Mouse (Mus musculus) urinary bladder, postnatal 10 days (tissue): Measurements from ENCODE around the gene Nalcn.

Experiments used
- DNase-seq: peaks from one replicate; pipeline ENCODE4 v3.0.0; 2022; ENCODE audit warnings: low spot score

The Nalcn gene

DNA sequence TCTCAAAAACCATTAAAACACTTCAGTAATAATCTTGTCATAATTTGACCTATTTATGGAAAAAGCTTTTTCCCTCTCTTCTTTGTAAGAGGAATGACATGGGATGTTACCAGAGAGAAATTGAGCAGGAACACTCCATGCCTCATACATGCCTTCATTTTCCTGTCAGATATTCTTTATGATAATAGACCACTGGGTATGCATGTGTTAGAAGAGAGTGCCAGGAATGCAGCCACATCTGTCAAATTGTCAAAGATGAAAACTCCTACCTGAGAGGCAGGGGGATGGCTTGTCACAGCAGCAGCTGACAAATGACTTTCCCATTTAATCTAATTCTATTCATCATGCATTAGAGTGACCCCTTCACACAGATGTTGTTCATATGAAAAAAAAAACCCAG lies 131.4 kb downstream of the Nalcn start:
- no peak for DNase-seq

DNA sequence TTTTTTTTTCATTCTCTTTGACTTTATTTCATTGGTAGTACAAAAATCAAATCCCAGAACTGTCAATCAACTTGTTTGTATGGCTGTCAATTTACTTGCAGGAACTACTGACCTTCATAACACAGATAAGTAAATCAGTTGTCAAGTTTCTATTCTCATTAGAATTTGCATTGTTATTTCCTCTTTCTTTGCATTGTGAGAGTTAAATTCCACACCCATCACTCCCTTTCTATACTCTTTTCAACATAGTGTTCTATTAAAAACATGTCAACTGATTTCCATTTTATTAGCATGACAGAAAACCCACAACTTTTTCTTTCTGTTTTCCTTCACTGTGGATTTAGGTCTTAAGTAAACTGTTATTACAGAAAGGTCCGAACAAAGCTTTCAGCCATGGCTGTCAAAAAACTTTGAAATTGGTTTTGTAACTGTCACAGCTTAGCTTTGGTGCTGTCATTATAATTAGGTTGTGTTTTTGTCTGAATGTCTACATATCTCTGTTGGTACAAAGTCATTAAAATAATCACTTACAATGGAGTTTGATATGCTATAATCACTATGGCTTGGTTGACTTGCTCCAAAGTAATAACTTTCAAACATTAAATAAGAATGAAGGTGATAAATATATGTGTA lies 138.3 kb downstream of the Nalcn start:
- DNase-seq, result no peak

DNA sequence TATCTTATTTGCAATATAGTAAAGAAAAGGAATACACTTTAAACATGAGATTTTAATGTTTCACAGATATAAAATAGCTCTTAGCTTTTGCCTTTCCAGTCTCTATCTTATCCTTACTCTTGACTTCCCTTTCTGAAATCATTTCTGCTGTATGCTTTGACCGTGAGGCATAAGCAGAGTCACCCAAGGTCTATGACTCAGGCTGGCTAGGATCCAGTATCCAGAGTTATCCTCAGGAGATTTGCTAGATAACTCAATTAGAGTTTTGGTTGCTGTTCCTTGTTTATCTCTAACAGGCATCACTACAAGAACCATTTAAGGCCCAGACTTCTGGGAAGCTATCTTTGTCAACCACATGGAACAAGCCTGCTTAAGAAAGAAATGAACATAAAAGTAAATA lies 164.9 kb downstream of the Nalcn start:
- DNase-seq, result no peak

DNA sequence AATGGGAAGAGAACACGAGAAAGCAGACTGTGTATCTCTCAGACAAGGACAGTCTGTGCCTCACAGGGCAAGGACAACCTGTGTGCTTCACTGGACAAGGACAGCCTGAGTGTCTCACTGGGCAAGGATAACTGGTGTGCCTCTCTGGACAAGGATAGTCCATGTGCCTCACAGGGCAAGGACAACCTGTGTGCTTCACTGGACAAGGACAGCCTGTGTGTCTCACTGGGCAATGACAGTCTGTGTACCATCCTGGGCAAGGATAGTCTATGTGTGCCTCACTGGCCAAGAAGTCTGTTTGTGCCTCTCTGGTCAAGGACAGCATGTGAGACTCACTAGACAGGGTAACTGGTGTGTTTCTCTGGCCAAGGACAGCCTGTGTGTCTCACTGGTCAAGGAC lies 180.9 kb downstream of the Nalcn start:
- no peak for DNase-seq

DNA sequence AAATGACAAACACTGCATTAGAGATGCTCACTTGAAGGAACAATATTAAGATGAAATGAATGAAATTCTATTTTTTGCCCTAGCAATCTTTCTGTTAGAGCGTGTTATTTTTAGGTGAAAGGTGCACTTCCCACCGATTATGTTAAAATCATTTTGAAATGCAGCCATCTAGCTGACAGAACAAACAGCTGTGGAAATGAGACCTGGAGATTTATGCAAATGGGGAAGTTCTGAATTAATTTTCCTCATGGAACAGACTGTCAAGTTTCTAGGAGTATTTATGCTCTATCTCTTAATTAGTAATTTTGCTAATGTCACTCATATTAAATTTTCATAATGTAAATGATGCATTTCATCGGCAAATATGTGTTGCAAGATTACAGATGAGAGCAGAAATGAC lies 191.4 kb downstream of the Nalcn start:
- no peak for DNase-seq

DNA sequence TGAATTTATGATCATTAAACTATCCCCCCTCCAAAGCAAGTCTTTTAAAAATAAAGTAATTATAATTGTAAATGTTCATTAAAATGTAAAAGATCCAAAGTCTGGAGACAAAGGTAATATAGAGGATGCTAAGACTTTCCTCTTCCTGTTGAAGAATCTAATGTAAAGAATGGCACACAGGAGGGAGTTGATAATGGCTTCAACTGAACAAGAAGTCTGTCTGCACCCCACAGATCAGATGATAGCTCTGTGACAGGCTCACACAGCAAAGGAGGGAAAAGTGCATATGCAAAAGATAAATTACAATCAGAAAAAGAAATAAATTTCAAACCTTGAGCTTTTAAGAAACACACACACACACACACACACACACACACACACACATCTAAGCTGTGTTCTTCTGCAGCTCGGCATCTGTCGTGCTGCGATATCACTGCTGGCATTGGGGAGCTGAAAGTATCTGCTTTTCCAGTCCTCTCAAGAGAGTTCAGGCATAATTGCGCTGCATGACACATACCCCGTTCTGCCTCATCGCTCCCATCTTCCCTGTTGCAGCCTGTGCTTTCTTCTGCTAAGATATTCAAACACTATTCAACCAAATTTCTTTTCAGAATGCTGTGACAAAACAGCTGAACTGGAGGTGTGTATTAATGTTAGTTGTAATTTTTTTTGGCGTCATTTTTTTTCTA lies 250.6 kb downstream of the Nalcn start:
- no peak for DNase-seq

DNA sequence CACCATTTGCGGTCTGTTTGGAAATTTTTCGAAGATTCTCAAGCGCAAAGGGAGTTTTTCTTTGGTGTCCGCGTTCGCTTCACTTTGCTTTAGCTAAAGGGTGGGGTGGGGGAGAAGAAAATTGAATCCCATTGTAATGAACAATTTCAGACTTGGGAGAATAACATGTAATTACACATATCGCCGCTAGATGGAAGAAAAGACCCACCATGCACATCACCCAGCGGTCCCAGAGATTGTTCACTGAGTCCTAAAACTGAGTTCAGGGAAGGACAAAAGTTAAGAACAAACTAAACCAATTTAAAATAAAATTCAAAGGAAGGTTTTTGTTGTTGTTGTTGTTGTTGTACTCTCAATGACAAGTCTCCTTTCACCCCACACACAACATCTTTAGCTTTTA lies 255.4 kb downstream of the Nalcn start:
- DNase-seq, result no peak

DNA sequence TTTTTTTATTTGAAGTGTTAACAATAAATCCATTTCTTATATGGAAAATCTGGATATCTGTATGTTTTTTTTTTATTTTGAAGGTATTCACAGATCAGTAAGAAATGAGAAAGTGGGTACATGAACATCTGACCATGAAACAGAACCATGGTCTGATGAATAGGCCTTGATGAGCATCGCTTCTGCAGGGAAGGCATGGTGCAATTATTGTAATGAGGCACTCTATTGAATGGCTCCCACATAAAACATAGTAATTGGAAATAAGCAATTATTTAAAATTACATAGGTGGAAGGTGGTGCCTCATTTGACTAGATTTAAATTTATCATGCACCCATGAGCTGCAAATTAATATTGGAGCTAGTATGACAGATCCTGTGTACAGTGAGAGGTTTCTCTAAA lies 267.3 kb downstream of the Nalcn start:
- no peak for DNase-seq

DNA sequence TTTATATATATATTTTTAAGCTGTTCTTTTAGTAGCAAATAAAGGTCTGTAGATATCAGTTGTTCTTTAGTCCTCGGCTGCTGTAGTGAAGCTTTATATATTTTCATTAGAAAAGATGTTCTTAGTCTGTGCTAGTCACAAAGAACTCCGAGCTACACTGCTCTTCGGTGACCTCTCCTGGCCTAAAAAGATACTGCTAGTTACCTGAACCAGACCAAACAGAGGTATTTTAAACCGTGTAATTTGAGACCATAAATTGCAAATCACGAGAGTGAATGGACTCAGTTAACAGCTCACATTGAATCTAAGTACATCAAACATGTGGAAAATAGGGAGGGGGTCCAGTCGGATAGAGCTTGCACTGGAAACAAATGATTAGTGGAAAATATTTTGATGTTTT lies 274.0 kb downstream of the Nalcn start:
- DNase-seq, result no peak

DNA sequence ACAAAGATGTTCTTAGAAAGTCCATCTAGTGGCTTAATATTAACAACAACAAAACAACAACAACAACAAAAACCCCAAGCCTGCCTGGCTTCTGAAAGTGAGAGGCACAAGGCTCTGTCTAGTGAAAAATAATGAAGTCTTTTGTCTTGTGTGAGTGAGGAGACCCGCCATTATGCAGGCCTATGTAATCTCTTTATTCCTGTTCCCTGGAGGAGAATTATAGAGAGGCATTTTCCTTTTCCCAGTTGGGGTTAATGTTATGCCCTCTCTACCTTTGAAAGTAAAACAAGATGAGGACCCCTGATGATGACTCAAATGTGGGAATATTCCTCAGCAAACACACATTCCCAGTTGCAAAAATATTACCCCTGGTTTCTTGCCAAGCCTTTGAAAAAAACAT lies 295.1 kb downstream of the Nalcn start:
- DNase-seq, result no peak

DNA sequence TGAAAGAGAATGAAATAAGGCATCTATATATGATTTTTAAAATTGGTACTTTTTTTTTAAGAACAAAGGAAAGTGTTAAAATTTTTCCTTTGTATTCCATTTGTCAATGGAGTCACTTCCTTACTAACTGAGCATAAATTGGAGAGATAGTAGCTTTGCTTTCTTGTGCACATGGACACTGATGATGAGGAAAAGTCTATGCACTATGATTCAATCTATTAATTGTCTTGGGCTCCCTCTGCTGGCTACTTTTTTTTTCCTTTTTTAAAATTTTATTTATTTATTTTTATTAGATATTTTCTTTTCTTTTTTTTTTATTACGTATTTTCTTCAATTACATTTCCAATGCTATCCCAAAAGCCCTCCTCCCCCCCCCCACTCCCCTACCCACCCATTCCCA lies 312.6 kb downstream of the Nalcn start:
- no peak for DNase-seq

DNA sequence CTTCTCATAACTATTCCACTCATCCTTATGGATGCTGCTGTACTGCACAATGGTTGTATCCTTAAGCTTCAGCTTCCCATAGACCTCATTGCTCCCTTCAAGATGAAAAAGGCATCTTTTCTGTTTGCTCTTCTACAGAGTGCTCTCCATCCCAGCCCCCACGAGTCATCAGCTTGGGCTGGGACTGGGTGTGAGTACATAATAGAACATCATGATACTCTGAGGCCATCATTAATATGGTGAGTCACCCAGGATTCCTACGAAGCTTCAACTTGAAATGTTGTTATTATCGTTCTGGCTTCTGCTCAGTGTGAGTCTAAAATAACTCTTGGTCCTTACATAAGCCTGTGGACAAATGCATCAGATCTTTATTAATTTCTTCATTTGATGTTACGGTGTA lies 314.6 kb downstream of the Nalcn start:
- DNase-seq, result no peak

DNA sequence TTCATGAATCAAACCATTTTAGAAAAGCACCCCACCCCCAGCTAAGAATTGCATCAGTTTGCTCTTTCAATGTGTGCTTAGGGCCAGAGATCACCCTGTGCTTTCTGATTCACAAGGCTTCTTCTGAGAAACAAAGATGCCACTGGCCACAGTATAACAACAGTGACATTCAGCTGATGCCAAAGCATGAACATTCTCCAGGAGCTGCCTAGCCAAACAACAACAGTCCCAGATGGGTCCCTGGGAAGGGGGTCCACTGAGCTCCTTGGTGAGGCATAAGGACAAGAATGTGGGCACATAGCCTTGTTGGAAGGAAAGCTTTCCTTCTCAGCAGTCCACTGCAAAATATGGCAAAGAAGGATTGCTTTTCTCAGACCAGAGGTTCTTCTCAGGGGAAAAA lies 330.9 kb downstream of the Nalcn start:
- DNase-seq, result no peak

DNA sequence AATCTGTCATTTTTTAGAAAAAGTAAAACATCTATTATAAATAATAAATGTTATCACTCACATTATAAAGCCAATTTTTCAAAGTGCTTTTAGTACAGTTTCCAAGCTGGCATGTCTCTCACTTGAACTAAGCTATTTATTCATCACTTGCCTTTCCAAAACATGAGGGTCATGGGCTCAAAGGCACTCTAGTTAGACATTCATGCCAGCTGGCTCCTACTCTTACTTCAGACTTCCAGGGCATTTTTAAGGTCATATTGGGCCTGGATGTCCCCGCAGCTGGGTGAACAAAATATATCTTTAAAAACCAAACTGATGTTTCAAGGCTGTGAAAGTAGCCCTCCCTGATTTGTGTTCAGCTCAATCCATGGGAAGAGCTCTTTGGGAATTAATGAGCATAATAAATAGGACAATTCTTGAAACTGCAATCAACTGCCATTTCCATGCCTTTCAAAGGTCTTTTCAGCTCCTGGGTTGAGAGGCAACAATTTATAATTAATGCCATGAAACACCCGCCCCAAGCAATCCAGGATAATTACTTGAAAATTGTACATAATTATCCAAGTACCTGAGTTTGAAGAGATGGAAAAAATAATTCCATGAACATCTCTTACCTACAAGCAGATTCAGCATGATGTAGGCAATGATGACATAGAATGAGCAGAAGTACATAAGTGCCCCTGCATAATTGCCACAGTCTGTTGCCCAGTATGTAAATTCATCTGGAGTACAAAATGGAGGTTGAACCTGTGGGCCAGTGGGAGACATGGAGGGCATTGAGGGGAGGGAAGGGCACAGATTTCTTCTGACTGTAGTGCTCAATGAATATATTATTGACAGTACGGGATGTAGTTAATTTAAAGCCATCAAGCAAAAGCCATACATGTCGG lies 335.6 kb downstream of the Nalcn start:
- no peak for DNase-seq

DNA sequence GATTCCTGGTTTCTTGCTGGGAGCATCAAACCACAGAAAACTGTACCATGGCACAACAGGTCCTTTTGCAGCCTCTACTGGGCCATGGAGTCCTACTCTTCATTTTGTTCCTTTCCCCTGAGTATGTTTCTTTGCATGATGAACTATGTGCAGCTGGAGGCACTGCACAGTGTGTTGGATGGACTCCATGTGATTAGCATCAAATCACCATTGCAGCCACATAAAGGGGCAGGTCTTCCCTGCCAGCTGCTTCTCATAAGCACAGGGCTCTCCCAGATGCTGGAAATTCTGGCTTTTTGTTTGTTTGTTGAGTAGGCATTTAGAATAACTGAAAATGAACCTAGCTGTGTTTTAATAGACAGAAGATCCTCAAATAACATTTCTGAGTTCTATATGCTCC lies 344.8 kb downstream of the Nalcn start:
- no peak for DNase-seq

DNA sequence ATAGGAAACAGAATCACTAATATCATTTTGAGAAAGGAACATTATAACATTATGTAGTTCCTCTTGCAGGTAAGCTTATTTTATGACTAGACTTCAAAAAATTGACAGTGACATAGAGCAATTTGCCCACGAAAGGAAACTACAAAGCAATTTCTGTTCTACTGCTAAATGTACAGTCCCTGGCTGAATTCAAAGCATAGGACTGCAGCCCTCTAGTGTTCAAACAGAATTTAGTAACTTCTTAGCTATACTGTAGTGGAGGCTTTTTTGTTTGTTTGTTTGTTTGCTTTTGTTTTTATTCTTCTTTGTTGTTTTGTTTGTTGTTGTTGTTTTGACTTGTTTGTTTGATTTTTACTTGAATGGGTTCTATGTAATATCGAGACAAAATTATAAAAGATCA lies 354.8 kb downstream of the Nalcn start:
- DNase-seq, result no peak

DNA sequence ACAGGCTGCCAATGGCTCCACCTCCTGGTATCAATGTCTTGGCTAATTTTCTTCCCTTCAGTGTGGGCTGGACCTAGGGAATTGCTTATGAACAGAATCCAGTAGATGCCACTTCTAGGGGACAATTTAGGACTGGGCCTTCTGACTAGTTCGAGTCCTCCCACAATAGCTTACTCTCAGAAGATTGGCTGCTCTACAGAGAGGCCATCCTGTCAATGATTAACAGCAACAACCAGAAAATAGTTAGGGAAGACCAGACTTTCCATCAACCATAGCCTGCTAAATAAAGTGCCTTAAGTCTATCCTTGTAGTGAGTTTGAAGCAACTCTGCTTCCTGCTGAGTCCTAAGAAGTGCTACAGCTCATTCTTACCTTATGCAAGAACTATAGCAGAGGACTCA lies 386.2 kb downstream of the Nalcn start:
- DNase-seq, result no peak

DNA sequence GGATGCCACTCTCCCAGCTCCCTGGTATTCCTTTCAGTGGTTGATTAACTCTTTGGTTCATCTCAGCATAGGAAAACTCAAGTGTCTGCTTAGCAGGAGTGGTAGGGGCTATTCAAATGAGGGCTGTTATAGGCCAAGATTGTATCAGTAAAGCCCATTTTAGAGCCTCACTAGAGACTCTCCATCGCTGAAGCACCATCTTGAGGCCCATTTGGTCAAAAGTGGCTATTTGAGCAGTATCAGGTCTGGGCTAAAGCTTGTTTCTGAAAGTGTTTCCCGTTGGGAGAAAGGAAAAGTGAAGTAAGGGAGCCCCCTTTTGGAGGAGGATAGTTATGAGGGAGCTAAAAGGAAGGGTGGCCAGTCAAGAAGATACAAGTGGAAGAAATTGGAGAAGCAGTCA lies 387.0 kb downstream of the Nalcn start:
- DNase-seq, result no peak

DNA sequence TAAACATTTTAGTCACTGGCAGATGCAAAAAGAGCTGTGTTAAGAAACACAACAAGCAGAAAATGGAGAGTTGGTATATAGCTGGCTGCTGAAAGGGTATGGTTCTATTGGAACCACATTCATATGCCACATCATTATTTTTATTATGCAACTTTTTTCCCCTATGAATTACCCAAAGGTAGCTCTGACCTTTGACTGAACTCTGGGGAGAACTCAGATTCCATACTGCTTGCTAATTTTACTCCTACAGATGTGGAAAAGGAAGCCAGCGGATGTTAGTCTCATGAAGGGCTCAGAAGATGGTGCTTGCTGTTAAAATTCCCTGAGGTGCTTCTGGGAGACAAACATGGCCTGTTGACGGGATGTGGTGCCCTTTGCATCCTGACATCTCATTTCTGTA lies 389.9 kb downstream of the Nalcn start:
- DNase-seq, result no peak

DNA sequence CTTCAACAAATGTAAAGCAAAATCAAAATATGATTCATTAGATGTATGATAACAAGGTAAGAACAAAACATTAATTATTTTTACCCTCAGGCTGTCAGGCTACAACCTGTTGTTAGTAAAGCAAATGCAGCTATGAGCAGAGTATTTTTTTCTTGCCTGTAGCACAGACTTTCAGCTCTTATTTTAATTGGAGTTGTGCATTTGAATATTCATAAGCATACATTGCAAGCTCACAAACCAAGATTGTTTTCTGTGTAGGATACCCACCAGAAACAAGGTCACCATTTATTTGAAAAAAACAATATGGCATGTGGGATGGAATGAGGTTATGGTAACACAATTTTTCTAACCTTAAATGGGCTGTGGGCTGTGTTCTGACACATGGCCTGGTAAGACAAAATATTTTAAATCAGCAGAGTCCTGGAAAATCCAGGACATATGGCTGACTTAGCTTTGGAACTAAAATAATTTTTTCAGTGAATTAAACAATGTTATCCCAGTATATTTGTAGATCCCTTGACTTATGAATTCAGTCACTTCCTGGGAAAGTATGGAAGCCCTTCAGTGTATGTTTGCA lies 394.2 kb downstream of the Nalcn start:
- no peak for DNase-seq
